Mouse (Mus musculus) embryonic fibroblast, embryonic 13.5 days (primary cell): Measurements from ENCODE around the gene Cngb1.

Experiments
- CTCF ChIP-seq: IDR thresholded peaks from 2 replicates; pipeline ENCODE4 v1.5.1; 2011; ENCODE audit warnings: mild to moderate bottlenecking, control low read depth, low read length, moderate library complexity, borderline replicate concordance; ENCODE audit not compliant: insufficient read depth
- POLR2A ChIP-seq: IDR thresholded peaks from 2 replicates; pipeline ENCODE4 v1.6.1; 2011; ENCODE audit warnings: low read depth, mild to moderate bottlenecking, control low read depth, low read length, moderate library complexity

DNA sequence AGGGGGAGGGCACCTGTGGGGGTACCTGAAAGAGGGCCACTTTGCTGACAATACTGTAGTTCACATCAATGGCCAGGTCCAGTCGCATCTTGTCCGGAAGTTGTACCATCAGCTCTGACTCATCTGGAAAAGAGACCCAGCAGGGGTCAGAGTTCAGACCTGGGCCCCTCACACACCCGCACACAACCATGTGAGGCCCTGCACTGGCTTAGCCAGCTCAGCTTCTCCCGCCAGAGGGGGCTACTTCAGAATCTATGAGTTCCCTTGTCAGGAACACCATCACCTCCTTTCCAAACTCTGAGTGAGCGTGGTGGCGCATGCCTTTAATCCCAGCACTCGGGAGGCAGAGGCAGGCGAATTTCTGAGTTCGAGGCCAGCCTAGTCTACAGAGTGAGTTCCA lies 54.3 kb downstream of the Cngb1 start:
- TF ChIP-seq CTCF = no peak
- TF ChIP-seq POLR2A = no peak
